Mouse (Mus musculus): ENCODE measurements around the gene Scaf1. TPM values are rescaled to one million over a fixed set of nuclear protein-coding genes. Genes with fewer than 3 reads are reported as not detected.
A peak's percentile ranks its signal among the peaks of the same experiment; 100 is the strongest.

Gene Scaf1
- polyA plus RNA-seq, 1 experiment from 2014 or later: 47.2 TPM

DNA sequence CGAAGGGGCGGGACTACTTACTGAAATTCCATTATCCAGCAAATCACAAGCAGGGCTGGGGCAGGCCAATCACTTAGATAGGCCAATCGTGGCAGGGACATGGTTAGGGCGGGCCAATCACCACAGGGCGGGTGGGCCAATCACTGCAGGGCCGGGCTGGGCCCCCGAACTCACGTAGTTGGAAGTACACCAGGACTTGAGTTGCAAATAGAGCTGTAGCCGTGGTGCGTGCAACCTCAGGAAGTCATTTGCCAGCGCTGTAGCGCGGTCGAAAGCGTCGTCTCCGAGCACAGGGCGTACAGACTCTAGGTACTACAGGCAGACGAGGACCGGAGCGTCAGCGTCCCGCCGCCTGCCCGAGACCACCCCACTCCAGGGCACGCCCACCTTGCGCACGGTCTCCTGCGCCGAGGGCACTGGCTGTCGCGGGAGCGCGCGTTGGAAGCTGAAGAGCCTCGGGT, 45.9 kb downstream of the Scaf1 start:
- under 1% methylated on average over 36 of the region's 36 CpGs for WGBS
- Histone ChIP-seq H3K27ac (peak overlapping the region; percentile 51), H3K36me3 (peaks cover 23% of the 10 kb centered on the region), H3K27me3 (replicated peaks) (no peaks in the 10 kb centered on the region), H3K4me2 (replicated peaks) (peak overlapping the region; percentile 72), H3K9ac (peak overlapping the region; percentile 67), H3K4me3 (peak overlapping the region; percentile 54), H3K4me1 (peaks cover 29% of the 10 kb centered on the region), H3K9me3 (no peaks in the 10 kb centered on the region)
- ATAC-seq (ENCODE audit: low FRiP score, low read depth): peak; percentile 94

DNA sequence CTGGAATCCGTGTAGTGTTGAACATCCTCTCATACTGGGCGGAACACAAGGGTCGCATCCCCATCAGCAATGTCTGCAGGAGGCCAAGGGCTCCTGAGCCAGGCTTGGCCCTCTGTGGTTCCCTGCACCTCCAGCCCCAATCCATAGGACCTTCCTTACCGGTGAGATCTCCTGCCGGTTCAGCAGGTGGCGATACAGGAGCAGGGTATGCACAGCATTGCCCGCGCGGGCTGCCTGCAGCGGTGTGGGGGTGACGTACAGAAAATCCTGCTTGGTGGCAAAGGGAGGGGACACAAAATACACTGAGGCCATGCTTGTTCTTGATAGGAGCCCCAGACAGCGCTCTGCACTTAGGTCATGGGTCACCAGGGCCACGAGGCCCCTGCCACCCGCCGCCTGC, 49.5 kb downstream of the Scaf1 start:
- Histone ChIP-seq H3K9me3 (no peaks in the 10 kb centered on the region), H3K9ac (peak overlapping the region; percentile 38; the same call in 1 of the 2 replicates), H3K4me1 (peaks cover 12% of the 10 kb centered on the region), H3K27ac (no peak overlapping the region), H3K27me3 (replicated peaks) (no peaks in the 10 kb centered on the region), H3K4me2 (replicated peaks) (no peak overlapping the region), H3K4me3 (no peak overlapping the region), H3K36me3 (peaks cover 53% of the 10 kb centered on the region)
- WGBS: 76% methylated on average over 15 of the region's 15 CpGs
- no peak for ATAC-seq (ENCODE audit: low FRiP score, low read depth)

DNA sequence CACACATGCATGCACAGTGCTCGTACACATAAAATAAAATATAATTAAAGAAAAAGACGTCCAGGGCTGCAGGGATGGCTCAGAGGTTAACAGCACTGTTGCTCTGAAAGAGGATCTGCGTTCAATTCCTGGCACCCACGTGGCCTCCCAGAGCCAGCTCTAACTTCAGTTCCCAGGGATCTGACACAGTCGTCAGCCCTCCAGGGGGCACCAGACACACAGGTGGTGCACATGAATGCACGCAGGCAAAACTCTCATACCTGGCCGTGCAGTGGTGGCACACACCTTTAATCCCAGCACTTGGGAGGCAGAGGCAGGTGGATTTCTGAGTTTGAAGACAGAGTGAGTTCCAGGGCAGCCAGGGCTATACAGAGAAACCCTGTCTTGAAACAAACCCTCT, 50.2 kb downstream of the Scaf1 start:
- WGBS: 79% methylated on average over 7 of the region's 7 CpGs
- Histone ChIP-seq H3K9me3 (no peaks in the 10 kb centered on the region), H3K9ac (no peak overlapping the region), H3K36me3 (peaks cover 57% of the 10 kb centered on the region), H3K4me3 (no peak overlapping the region), H3K4me1 (peaks cover 7% of the 10 kb centered on the region), H3K27me3 (replicated peaks) (no peaks in the 10 kb centered on the region), H3K27ac (no peak overlapping the region), H3K4me2 (replicated peaks) (no peak overlapping the region)
- ATAC-seq (ENCODE audit: low FRiP score, low read depth): no peak

DNA sequence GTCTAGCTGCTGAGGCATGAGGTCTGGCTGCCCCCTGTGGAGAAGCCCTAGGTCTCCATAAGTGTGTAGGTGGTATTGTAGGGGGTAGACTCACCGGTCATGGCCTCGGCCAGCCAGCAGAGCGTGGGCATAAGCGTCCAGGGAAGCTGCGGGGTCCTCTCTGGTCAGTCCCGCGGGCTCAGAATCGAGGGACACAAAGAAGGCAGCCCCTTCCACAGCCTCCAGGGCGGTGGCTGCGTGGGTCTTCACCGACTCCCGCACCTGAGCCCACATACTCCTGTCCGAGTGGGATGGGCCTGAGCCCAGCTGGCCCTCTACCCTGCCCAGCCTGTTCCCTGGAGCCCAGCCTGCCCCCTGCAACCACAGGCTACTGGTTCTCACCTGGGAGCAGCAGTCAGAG, 51.2 kb downstream of the Scaf1 start:
- no peaks in the 10 kb centered on the region for H3K27me3 ChIP-seq (replicated peaks)
- no peak overlapping the region; the same call in 1 of the 2 replicates for H3K4me3 ChIP-seq
- H3K36me3 ChIP-seq: peaks cover 63% of the 10 kb centered on the region
- no peaks in the 10 kb centered on the region for H3K9me3 ChIP-seq
- H3K9ac ChIP-seq: no peak overlapping the region
- WGBS: 97% methylated on average over 13 of the region's 13 CpGs
- no peaks in the 10 kb centered on the region for H3K4me1 ChIP-seq
- H3K4me2 ChIP-seq (replicated peaks): no peak overlapping the region
- H3K27ac ChIP-seq: no peak overlapping the region
- ATAC-seq (ENCODE audit: low FRiP score, low read depth): no peak

DNA sequence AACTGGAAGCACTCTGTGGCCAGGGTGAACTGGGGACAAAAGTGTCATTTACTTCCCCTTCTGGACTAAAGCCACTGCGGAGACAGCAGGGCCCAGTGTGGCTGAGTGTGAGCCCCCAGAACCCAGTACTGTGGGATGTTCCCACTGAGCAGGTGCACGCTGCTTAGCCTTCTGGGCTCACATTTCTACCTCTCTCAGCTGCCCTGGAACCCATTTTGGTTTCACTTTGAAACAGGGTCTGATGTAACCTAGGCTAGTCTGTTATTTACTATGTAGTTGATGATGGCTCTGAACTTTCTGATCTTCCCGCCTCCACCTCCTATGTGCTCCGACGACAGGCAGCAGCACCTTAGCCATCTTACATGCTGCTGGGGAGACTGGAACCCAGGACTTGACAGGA, 53.3 kb downstream of the Scaf1 start:
- no peak overlapping the region for H3K4me3 ChIP-seq
- no peak for ATAC-seq (ENCODE audit: low FRiP score, low read depth)
- H3K27me3 ChIP-seq (replicated peaks): no peaks in the 10 kb centered on the region
- no peak overlapping the region for H3K4me2 ChIP-seq (replicated peaks)
- 89% methylated on average over 5 of the region's 5 CpGs for WGBS
- H3K27ac ChIP-seq: no peak overlapping the region
- H3K36me3 ChIP-seq: peaks cover 74% of the 10 kb centered on the region
- no peaks in the 10 kb centered on the region for H3K9me3 ChIP-seq
- no peaks in the 10 kb centered on the region for H3K4me1 ChIP-seq
- H3K9ac ChIP-seq: no peak overlapping the region

DNA sequence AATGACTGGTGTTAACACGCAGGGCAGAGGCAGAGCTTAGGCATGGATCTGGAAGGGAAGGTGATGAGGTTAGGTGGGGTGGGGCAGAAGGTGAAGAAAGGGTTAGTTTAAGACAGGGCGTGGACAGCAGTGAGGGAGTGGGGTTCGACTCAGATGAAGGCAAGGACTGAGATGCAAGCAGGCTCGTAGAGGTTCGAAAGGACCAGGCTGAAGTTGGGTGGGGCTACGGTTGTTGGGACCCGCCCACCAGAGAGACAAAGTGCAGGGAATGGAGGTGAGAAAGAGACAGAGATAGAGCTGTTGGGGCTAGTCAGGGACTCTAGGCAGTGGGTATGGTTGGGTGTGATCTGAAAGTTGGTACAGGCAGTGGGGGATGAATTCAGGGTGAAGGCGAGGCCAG, 53.8 kb downstream of the Scaf1 start:
- Histone ChIP-seq H3K9me3 (no peaks in the 10 kb centered on the region), H3K9ac (no peak overlapping the region), H3K4me2 (replicated peaks) (no peak overlapping the region), H3K36me3 (peaks cover 72% of the 10 kb centered on the region), H3K4me1 (no peaks in the 10 kb centered on the region), H3K27ac (no peak overlapping the region), H3K4me3 (no peak overlapping the region), H3K27me3 (replicated peaks) (no peaks in the 10 kb centered on the region)
- 83% methylated on average over 8 of the region's 8 CpGs for WGBS
- no peak for ATAC-seq (ENCODE audit: low FRiP score, low read depth)

DNA sequence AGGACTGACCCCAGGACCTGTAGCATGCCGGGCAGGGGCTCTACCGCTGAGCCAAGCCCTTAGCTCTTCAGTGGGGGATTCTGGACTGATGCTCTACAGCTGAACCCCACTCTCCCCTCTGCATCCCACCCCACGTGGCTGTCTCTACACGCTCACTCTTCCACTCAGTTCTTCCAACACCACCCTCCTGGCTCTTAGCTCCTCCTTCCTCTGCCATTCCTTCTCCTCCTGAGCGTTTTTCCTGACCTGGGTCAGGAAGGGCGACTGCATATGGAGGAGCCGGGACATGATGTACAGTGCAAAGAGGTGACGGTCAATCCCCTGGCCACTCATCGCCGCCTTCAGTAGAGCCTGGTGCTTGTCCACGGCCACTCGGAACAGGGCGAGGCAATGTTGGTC, 55.7 kb downstream of the Scaf1 start:
- H3K9me3 ChIP-seq: no peaks in the 10 kb centered on the region
- H3K4me1 ChIP-seq: no peaks in the 10 kb centered on the region
- H3K36me3 ChIP-seq: peaks cover 58% of the 10 kb centered on the region
- no peak overlapping the region for H3K9ac ChIP-seq
- no peaks in the 10 kb centered on the region for H3K27me3 ChIP-seq (replicated peaks)
- WGBS: 91% methylated on average over 13 of the region's 13 CpGs
- no peak overlapping the region for H3K27ac ChIP-seq
- ATAC-seq (ENCODE audit: low FRiP score, low read depth): no peak
- no peak overlapping the region for H3K4me3 ChIP-seq
- no peak overlapping the region for H3K4me2 ChIP-seq (replicated peaks)

DNA sequence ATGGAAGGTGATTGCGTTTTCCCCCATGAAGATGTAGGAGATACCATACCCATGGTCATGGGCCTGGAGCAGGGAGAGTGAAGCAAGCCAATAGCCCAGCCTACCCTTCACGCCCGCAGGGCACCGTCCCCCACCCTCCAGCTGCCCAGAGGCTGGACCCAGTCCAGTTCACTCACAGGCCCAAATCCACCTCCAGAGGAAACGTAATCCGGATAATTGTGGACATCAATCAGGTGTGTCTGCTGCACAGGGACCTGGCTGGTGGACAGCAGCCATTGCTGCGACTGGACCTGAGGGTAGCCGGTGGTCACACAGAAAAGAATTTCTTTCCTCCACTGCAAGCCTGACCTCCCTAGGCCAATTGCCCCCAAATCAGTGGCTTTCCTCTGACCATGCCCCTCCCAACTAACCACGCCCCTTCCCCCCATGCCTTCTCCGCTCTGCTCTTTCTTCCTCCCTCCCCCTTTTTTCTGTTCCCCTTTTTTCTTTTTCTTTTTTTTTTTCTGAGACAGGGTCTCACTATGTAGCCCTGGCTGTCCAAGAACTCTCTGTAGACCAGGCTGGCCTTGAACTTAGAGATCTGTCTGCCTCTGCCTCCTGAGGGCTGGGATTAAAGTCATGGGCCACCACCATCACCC, 56.2 kb downstream of the Scaf1 start:
- ATAC-seq (ENCODE audit: low FRiP score, low read depth): no peak
- peaks cover 53% of the 10 kb centered on the region for H3K36me3 ChIP-seq
- no peaks in the 10 kb centered on the region for H3K4me1 ChIP-seq
- H3K27ac ChIP-seq: no peak overlapping the region
- no peak overlapping the region for H3K4me3 ChIP-seq
- no peak overlapping the region for H3K9ac ChIP-seq
- no peaks in the 10 kb centered on the region for H3K9me3 ChIP-seq
- H3K27me3 ChIP-seq (replicated peaks): no peaks in the 10 kb centered on the region
- WGBS: 89% methylated on average over 10 of the region's 10 CpGs
- no peak overlapping the region for H3K4me2 ChIP-seq (replicated peaks)

DNA sequence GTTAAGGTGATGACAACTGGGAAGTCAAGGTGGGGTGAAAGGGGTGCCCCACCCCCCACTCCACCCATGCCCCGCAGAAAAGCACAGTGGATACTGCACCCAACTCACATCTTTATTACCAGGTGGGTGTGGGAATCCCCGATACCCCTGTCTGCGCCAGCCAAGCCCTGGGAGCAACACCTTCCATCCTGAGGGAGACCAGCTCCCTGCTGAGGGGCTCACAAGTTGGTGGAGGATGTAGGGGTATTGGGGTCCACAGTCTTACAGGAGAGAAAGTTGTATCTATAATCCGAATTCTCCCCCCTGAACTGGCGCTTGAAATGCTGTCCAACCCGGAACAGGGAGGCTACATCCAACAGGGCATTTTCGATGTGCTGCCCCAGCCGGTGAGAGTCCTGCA, 56.9 kb downstream of the Scaf1 start:
- ATAC-seq (ENCODE audit: low FRiP score, low read depth): no peak
- Histone ChIP-seq H3K4me3 (no peak overlapping the region), H3K4me1 (no peaks in the 10 kb centered on the region), H3K9me3 (no peaks in the 10 kb centered on the region), H3K27me3 (replicated peaks) (no peaks in the 10 kb centered on the region), H3K27ac (no peak overlapping the region), H3K36me3 (peaks cover 50% of the 10 kb centered on the region), H3K9ac (no peak overlapping the region), H3K4me2 (replicated peaks) (no peak overlapping the region)
- 93% methylated on average over 8 of the region's 8 CpGs for WGBS

DNA sequence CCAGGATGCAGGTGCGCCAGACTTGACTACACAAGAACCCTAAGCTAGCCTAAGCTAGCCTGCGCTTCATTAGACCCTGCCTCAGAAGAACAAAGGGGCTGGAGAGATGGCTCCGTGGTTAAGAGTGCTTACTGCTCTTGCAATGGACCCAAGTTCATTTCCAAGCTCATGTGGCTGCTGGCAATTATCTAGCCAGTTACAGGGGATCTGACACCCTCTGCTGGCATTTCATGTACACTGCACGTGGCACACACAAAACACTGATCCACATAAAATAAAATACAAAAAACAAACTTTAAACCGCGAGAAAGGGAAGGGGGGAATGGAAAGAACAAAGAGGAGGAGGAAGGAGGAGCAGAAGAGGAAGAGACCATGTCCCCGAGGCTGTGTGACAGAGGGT, 58.0 kb downstream of the Scaf1 start:
- no peaks in the 10 kb centered on the region for H3K4me1 ChIP-seq
- no peaks in the 10 kb centered on the region for H3K9me3 ChIP-seq
- H3K4me3 ChIP-seq: no peak overlapping the region
- no peaks in the 10 kb centered on the region for H3K27me3 ChIP-seq (replicated peaks)
- H3K36me3 ChIP-seq: peaks cover 41% of the 10 kb centered on the region
- no peak overlapping the region for H3K27ac ChIP-seq
- WGBS: 58% methylated on average over 7 of the region's 7 CpGs
- no peak overlapping the region for H3K9ac ChIP-seq
- no peak overlapping the region for H3K4me2 ChIP-seq (replicated peaks)
- no peak for ATAC-seq (ENCODE audit: low FRiP score, low read depth)

DNA sequence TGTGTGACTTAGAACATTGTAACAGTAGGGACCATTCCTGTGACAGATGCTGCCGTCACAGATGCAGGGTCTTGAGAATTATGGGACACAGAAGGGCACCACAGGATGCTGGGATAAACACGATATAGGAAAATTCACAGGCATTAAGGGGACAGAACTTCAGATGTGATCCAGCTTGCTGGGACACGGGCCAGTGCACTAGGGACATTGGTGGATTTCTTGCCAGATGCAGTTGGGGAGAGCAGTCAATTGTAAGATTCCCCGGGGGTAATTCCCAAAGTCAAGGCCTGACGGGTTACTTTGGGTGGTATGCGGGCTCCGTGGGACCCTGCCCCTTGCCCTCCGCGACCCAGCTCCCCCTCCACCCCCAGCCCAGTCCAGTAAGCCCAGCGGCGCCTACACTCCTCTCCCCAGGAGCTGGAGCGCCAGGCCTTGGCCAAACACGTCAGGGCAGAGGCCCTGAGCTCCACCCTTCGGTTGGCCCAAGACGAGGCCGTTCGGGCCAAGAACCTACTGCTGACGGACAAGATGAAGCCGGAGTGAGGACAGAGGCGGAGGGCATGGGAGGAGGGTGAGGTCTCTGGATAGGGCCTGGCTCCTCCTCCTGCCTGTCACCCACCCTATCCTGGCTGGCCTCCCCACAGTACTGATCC, 58.9 kb downstream of the Scaf1 start:
- Histone ChIP-seq H3K27ac (no peak overlapping the region), H3K9me3 (no peaks in the 10 kb centered on the region), H3K27me3 (replicated peaks) (peaks cover under 1% of the 10 kb centered on the region; the same call in 1 of the 2 replicates), H3K4me2 (replicated peaks) (no peak overlapping the region), H3K36me3 (peaks cover 33% of the 10 kb centered on the region), H3K9ac (no peak overlapping the region), H3K4me1 (peaks cover 4% of the 10 kb centered on the region), H3K4me3 (no peak overlapping the region)
- 72% methylated on average over 20 of the region's 20 CpGs for whole genome bisulfite sequencing
- no peak for ATAC-seq (ENCODE audit: low FRiP score, low read depth)

DNA sequence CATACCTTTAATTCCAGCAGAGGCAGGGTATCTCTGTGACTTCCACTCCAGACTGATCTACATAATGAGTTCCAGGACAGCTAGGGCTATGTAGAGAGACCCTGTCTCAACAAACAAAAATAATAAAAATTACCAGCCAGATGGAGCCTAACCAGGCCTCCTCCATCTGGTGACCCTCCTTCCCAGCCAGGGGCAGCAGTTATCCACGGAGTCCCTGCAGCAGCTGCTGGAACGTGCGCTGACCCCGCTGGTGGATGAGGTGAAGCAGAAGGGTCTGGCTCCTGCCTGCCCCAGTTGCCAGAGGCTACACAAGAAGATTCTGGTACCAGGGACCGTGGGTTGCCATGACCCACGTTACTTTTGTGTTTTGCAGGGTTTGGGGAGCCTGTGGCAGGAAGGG, 59.9 kb downstream of the Scaf1 start:
- H3K4me2 ChIP-seq (replicated peaks): no peak overlapping the region
- no peaks in the 10 kb centered on the region for H3K9me3 ChIP-seq
- H3K4me1 ChIP-seq: peaks cover 12% of the 10 kb centered on the region
- H3K4me3 ChIP-seq: no peak overlapping the region
- no peak for ATAC-seq (ENCODE audit: low FRiP score, low read depth)
- whole genome bisulfite sequencing: 55% methylated on average over 6 of the region's 6 CpGs
- H3K9ac ChIP-seq: no peak overlapping the region
- H3K36me3 ChIP-seq: peaks cover 22% of the 10 kb centered on the region
- peaks cover 11% of the 10 kb centered on the region for H3K27me3 ChIP-seq (replicated peaks)
- H3K27ac ChIP-seq: no peak overlapping the region

DNA sequence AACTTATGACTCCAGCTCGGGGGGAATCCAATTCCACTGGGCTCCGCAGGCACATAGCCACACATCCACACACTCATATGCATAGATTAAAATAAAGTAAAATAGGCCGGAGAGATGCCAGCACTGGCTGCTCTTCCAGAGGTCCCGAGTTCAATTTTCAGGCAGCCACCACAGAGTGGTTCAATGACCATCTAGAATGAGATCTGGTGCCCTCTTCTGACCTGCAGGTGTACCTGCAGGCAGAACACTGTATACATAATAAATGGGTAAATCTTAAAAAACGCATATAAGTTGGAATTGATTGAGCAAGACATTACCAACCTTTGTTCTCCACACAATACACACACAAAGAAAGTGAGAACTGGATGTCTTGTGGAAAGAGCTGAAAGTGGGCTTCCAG, 60.5 kb downstream of the Scaf1 start:
- no peak overlapping the region for H3K9ac ChIP-seq
- H3K36me3 ChIP-seq: peaks cover 16% of the 10 kb centered on the region
- no peak for ATAC-seq (ENCODE audit: low FRiP score, low read depth)
- peaks cover 12% of the 10 kb centered on the region for H3K4me1 ChIP-seq
- H3K4me2 ChIP-seq (replicated peaks): no peak overlapping the region
- WGBS: 59% methylated on average over 5 of the region's 5 CpGs
- no peak overlapping the region for H3K27ac ChIP-seq
- H3K9me3 ChIP-seq: no peaks in the 10 kb centered on the region
- peaks cover 17% of the 10 kb centered on the region for H3K27me3 ChIP-seq (replicated peaks)
- no peak overlapping the region for H3K4me3 ChIP-seq
